Mouse (Mus musculus): Measurements from ENCODE around the gene Trappc2l. TPM values are rescaled to one million over a fixed set of nuclear protein-coding genes. Genes with fewer than 3 reads are reported as not detected.

Gene Trappc2l
- polyA plus RNA-seq, 1 experiment from 2014 or later = 49.5 TPM

DNA sequence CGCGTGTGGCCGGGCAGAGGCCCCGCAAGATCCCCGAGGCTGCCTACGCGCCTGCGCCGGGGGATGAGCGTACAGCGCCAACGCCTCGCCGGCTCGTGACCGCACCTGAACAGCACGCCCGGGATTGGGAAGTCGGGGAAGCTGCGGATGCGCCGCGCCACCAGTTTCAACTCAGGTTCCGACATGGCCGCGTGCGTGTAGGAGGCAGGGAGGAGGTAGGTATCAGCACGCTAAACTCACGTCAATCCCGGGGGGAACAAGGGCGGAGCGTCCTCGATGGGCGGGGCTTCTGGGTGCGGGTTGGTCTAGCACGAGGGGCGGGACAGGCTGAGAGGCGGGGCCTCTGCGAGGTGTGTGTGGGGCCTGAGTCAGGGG, 34.8 kb upstream of the Trappc2l start, which contains the start of gene Aprt:
TSS of gene Aprt (minus strand) at position 262 of the 375 bp plus-strand sequence.
- Histone ChIP-seq H3K27ac (replicated peaks) (peak within 1 kb of the TSS; percentile 77), H3K4me3 (ENCODE audit: low read depth, low read length) (peak within 1 kb of the TSS; percentile 57), H3K27me3 (ENCODE audit: control insufficient read depth, insufficient read depth, low read length) (no peaks in the 10 kb centered on the region), H3K4me1 (replicated peaks; ENCODE audit: control insufficient read depth, insufficient read depth) (peaks cover 6% of the 10 kb centered on the region; the same call in 1 of the 2 replicates), H3K4me2 (replicated peaks; ENCODE audit: low read depth) (peak within 1 kb of the TSS; percentile 69), H3K9ac (ENCODE audit: low read length) (peak within 1 kb of the TSS; percentile 70), H3K9me3 (ENCODE audit: control insufficient read depth, low read length) (no peaks in the 10 kb centered on the region), H3K36me3 (ENCODE audit: control insufficient read depth, insufficient read depth, low read length) (peaks cover 7% of the 10 kb centered on the region)
- TF ChIP-seq CTCF (IDR thresholded peaks at IDR 0.05; ENCODE audit: low read depth) = no peak
- TF ChIP-seq EP300 (optimal IDR thresholded peaks at IDR 0.05) = no peak
- ATAC-seq (ENCODE audit: low FRiP score, low TSS enrichment) (peak; percentile 90), DNase-seq (ENCODE audit: low spot score) (peak; percentile 98)
- WGBS = 2% methylated on average over 39 of the region's 39 CpGs

DNA sequence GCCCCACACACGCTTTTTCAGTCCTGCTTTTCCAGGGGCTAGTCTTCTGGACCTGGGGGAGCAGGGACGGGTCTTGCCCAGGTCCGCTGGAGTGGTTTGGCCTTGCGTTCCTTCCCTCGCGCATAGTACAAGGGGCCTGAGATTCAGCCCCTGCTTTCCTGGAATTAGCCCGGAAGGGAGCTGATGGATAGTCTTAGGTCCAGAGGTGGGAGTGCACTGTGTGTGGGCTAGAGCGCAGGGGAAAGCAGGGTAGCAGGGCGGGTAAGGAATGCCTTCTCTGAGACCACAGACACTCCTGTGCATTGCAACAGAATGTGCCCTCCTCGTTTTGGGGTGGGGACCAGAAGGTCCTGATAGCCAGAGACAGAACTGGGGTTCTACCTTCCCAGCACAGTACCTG, 34.3 kb upstream of the Trappc2l start:
- Histone ChIP-seq H3K4me3 (ENCODE audit: low read depth, low read length) (peak overlapping the region; percentile 57), H3K4me1 (replicated peaks; ENCODE audit: control insufficient read depth, insufficient read depth) (peaks cover 6% of the 10 kb centered on the region; the same call in 1 of the 2 replicates)
- DNase-seq (ENCODE audit: low spot score) = no peak

GRCm38 (mm10) chr8:122579196-122579595, 32.2 kb upstream of the Trappc2l start:
- DNase-seq (ENCODE audit: low spot score) (peak; percentile 40), ATAC-seq (ENCODE audit: low FRiP score, low TSS enrichment) (no peak)
- WGBS = 37% methylated on average over 7 of the region's 7 CpGs
- Histone ChIP-seq H3K9ac (ENCODE audit: low read length) (no peak overlapping the region), H3K4me1 (replicated peaks; ENCODE audit: control insufficient read depth, insufficient read depth) (peaks cover 6% of the 10 kb centered on the region; the same call in 1 of the 2 replicates), H3K36me3 (ENCODE audit: control insufficient read depth, insufficient read depth, low read length) (no peaks in the 10 kb centered on the region), H3K27me3 (ENCODE audit: control insufficient read depth, insufficient read depth, low read length) (no peaks in the 10 kb centered on the region), H3K4me3 (ENCODE audit: low read depth, low read length) (no peak overlapping the region), H3K9me3 (ENCODE audit: control insufficient read depth, low read length) (no peaks in the 10 kb centered on the region), H3K4me2 (replicated peaks; ENCODE audit: low read depth) (no peak overlapping the region), H3K27ac (replicated peaks) (no peak overlapping the region)
- TF ChIP-seq EP300 (optimal IDR thresholded peaks at IDR 0.05) (no peak), CTCF (IDR thresholded peaks at IDR 0.05; ENCODE audit: low read depth) (no peak)

More for the DNA sequence above, 34.3 kb upstream of the Trappc2l start:
- no peaks in the 10 kb centered on the region for H3K9me3 ChIP-seq (ENCODE audit: control insufficient read depth, low read length)
- peak overlapping the region; percentile 69 for H3K4me2 ChIP-seq (replicated peaks; ENCODE audit: low read depth)
- H3K27me3 ChIP-seq (ENCODE audit: control insufficient read depth, insufficient read depth, low read length) = no peaks in the 10 kb centered on the region
- H3K36me3 ChIP-seq (ENCODE audit: control insufficient read depth, insufficient read depth, low read length) = peaks cover 2% of the 10 kb centered on the region; the same call in 1 of the 2 replicates
- peak; percentile 11; the same call in 1 of the 2 replicates for ATAC-seq (ENCODE audit: low FRiP score, low TSS enrichment)
- H3K9ac ChIP-seq (ENCODE audit: low read length) = 0 out of 2 replicates have a peak overlapping the region, but pooled peaks have one; percentile 23
- H3K27ac ChIP-seq (replicated peaks) = no peak overlapping the region
- no peak for TF ChIP-seq EP300 (optimal IDR thresholded peaks at IDR 0.05)
- TF ChIP-seq CTCF (IDR thresholded peaks at IDR 0.05; ENCODE audit: low read depth) = no peak
- WGBS = 27% methylated on average over 10 of the region's 10 CpGs

DNA sequence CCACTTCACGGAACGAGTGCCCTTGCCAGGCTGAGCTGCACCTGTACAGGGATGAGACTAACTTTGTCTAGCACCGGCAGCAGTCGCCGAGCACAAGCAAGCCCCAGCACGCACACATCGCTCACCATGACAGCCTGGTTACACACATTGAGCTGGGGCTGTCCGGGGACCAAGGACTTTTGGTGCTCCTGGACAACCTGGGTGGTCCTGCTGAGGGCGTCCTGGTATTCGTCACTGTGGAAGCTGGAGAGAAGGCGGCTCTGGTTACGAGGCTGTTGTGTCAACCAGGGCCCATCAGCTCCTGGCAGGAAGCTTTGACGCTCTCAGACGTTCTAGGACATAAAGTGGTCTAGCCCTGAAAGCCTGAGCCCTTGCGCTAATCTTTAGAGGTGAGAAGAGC, 30.5 kb upstream of the Trappc2l start:
- DNase-seq (ENCODE audit: low spot score) (no peak), ATAC-seq (ENCODE audit: low FRiP score, low TSS enrichment) (no peak)
- Histone ChIP-seq H3K27me3 (ENCODE audit: control insufficient read depth, insufficient read depth, low read length) (no peaks in the 10 kb centered on the region), H3K4me3 (ENCODE audit: low read depth, low read length) (no peak overlapping the region), H3K36me3 (ENCODE audit: control insufficient read depth, insufficient read depth, low read length) (no peaks in the 10 kb centered on the region), H3K4me2 (replicated peaks; ENCODE audit: low read depth) (no peak overlapping the region), H3K9me3 (ENCODE audit: control insufficient read depth, low read length) (no peaks in the 10 kb centered on the region), H3K27ac (replicated peaks) (no peak overlapping the region), H3K4me1 (replicated peaks; ENCODE audit: control insufficient read depth, insufficient read depth) (peaks cover 3% of the 10 kb centered on the region; the same call in 1 of the 2 replicates), H3K9ac (ENCODE audit: low read length) (no peak overlapping the region)
- no peak for TF ChIP-seq EP300 (optimal IDR thresholded peaks at IDR 0.05)
- TF ChIP-seq CTCF (IDR thresholded peaks at IDR 0.05; ENCODE audit: low read depth) = no peak
- 23% methylated on average over 14 of the region's 15 CpGs for WGBS

DNA sequence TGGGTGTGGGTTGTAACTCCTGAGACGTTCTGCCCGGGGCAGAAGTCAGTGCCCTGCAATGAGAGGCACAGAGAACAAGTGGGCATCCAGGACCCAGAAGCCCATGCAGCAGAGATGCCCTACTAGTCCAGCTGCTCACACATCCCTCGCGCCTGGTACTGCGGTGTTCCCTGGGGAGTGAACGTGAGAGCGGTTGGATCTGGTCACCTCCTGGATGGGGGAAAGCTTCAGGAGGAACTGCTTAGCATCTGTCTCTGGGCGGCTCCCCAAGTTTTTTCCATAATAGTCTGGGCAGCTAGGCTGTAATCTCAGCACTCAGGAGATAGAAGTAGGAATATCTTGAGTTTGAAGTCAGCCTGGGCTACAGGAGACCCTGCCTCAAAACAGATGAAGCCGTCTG, 26.5 kb upstream of the Trappc2l start:
- H3K4me3 ChIP-seq (ENCODE audit: low read depth, low read length) = no peak overlapping the region
- DNase-seq (ENCODE audit: low spot score) = no peak
- H3K4me1 ChIP-seq (replicated peaks; ENCODE audit: control insufficient read depth, insufficient read depth) = no peaks in the 10 kb centered on the region
- no peaks in the 10 kb centered on the region for H3K9me3 ChIP-seq (ENCODE audit: control insufficient read depth, low read length)
- peak overlapping the region; percentile 80 for H3K27ac ChIP-seq (replicated peaks)
- H3K9ac ChIP-seq (ENCODE audit: low read length) = no peak overlapping the region
- no peak for TF ChIP-seq EP300 (optimal IDR thresholded peaks at IDR 0.05)
- no peak for TF ChIP-seq CTCF (IDR thresholded peaks at IDR 0.05; ENCODE audit: low read depth)
- H3K36me3 ChIP-seq (ENCODE audit: control insufficient read depth, insufficient read depth, low read length) = no peaks in the 10 kb centered on the region
- ATAC-seq (ENCODE audit: low FRiP score, low TSS enrichment) = no peak
- no peak overlapping the region for H3K4me2 ChIP-seq (replicated peaks; ENCODE audit: low read depth)
- 78% methylated on average over 9 of the region's 9 CpGs for WGBS
- no peaks in the 10 kb centered on the region for H3K27me3 ChIP-seq (ENCODE audit: control insufficient read depth, insufficient read depth, low read length)

DNA sequence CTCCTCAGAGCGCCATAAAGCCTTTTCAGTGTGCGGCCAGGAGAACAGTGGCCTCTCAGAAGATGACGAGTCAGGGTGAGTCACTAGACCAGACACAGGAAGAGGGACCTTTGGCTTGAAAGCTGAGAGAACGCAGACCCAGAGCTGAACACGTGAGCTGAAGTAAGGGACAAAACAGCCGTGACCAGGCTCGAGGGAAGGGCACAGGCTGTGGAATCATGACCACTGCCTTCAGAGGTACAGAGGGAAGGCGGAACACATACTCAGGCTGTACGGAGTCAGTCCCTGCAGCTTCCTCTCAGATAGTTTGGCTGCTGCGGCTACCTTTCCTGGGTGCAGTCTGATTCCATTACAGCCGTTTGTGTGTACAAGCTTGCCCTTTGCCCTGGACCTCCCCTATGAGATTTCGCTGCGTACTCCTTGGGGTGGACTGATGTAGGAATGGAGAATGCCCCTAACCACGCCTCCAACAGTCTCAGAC, 26.0 kb upstream of the Trappc2l start:
- no peaks in the 10 kb centered on the region for H3K27me3 ChIP-seq (ENCODE audit: control insufficient read depth, insufficient read depth, low read length)
- DNase-seq (ENCODE audit: low spot score) = peak; percentile 75
- no peaks in the 10 kb centered on the region for H3K4me1 ChIP-seq (replicated peaks; ENCODE audit: control insufficient read depth, insufficient read depth)
- no peaks in the 10 kb centered on the region for H3K9me3 ChIP-seq (ENCODE audit: control insufficient read depth, low read length)
- peak overlapping the region; percentile 80 for H3K27ac ChIP-seq (replicated peaks)
- H3K36me3 ChIP-seq (ENCODE audit: control insufficient read depth, insufficient read depth, low read length) = no peaks in the 10 kb centered on the region
- H3K9ac ChIP-seq (ENCODE audit: low read length) = no peak overlapping the region
- H3K4me3 ChIP-seq (ENCODE audit: low read depth, low read length) = no peak overlapping the region
- H3K4me2 ChIP-seq (replicated peaks; ENCODE audit: low read depth) = no peak overlapping the region
- TF ChIP-seq CTCF (IDR thresholded peaks at IDR 0.05; ENCODE audit: low read depth) = no peak
- TF ChIP-seq EP300 (optimal IDR thresholded peaks at IDR 0.05) = no peak
- WGBS = 33% methylated on average over 14 of the region's 14 CpGs
- ATAC-seq (ENCODE audit: low FRiP score, low TSS enrichment) = peak; percentile 70

Measured in stomach, postnatal 0 days (tissue).